10 mouse cellular contexts compared by ENCODE assay signal in the genomic region with DNA sequence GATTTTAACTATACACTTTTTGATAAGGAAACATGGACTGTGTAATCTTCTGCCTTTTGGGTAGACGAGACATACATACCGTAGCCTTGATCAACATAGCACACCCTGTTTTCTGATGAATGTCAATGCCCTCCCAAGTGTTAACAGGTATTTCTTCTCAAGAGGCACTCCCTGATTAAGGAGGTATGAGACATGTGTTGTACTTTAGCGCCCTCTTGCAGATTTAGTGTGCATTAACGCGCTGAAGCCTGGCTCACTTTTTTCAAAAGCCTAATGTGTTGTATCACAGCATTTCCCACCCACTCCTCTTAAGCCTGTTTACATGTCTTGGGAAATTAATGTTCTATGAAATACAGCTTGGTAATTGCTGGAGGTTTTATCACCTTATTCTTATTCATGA. TPM values are rescaled to one million over a fixed set of nuclear protein-coding genes. Genes with fewer than 3 reads are reported as not detected.
DNase-seq lines count a peak whose midpoint lies in the region; ATAC-seq lines count a peak whose summit lies in the region.
"Had no signal": no experiment of that assay in that cellular context is flagged by ENCODE, and none has a peak within 500 bp of the region (broad histone marks: within the 10 kb centered on the region; RNA-seq: fewer than 3 reads in every experiment).

No protein-coding gene starts in this region.

- H3K9ac ChIP-seq in hindbrain, embryonic 16.5 days (ENCODE audit: low read depth, low read length): no peak overlapping the region
- H3K9ac ChIP-seq: liver, embryonic 13.5 days; stomach, embryonic 15.5 days had no signal

- DNase-seq in adrenal gland, adult (ENCODE audit: inconsistent age in 2 of 2, low spot score in 1 of 2): peak; percentile 10 to 72
- DNase-seq in adrenal gland, postnatal 4 days (ENCODE audit: low spot score in 2 of 2): no peak
- peak; percentile 28 for DNase-seq in layer of hippocampus, adult 11-12 months (ENCODE audit: low spot score)
- no peak for DNase-seq in layer of hippocampus, postnatal 25 days (ENCODE audit: extremely low spot score in 1 of 2, low spot score in 1 of 2)
- DNase-seq in brain, adult 2 months (ENCODE audit: low read depth, low spot score): peak; percentile 62
- DNase-seq in natural killer cell, adult 2 months (ENCODE audit: low spot score in 2 of 2): peak; percentile 24 to 41
- no peak for DNase-seq in ovary, postnatal 36 days (ENCODE audit: low spot score)
- DNase-seq: liver, embryonic 13.5 days had no signal

- peak; percentile 37; the same call in 1 of the 2 replicates for ATAC-seq in hindbrain, embryonic 16.5 days

- H3K27me3 ChIP-seq in hindbrain, embryonic 16.5 days (replicated peaks; ENCODE audit: control insufficient read depth, insufficient read depth, low read length): no peaks in the 10 kb centered on the region
- H3K27me3 ChIP-seq: liver, embryonic 13.5 days; stomach, embryonic 15.5 days had no signal

- no peak overlapping the region for H3K4me2 ChIP-seq in hindbrain, embryonic 16.5 days (ENCODE audit: low read length)
- H3K4me2 ChIP-seq: liver, embryonic 13.5 days; stomach, embryonic 15.5 days had no signal

- no peak overlapping the region for H3K27ac ChIP-seq in hindbrain, embryonic 16.5 days (ENCODE audit: low read depth, low read length)
- H3K27ac ChIP-seq: liver, embryonic 13.5 days; stomach, embryonic 15.5 days had no signal

- H3K36me3 ChIP-seq in hindbrain, embryonic 16.5 days (ENCODE audit: control insufficient read depth, insufficient read depth, low read length): no peaks in the 10 kb centered on the region
- H3K36me3 ChIP-seq: liver, embryonic 13.5 days; stomach, embryonic 15.5 days had no signal

- no peak overlapping the region for H3K4me3 ChIP-seq in hindbrain, embryonic 16.5 days (ENCODE audit: low read length)
- H3K4me3 ChIP-seq: liver, embryonic 13.5 days; stomach, embryonic 15.5 days had no signal

- 41% methylated on average over 5 of the region's 5 CpGs for WGBS in hindbrain, embryonic 16.5 days

- no peaks in the 10 kb centered on the region for H3K4me1 ChIP-seq in hindbrain, embryonic 16.5 days (ENCODE audit: control insufficient read depth, insufficient read depth, low read depth, low read length)
- H3K4me1 ChIP-seq: liver, embryonic 13.5 days; stomach, embryonic 15.5 days had no signal

- no peaks in the 10 kb centered on the region for H3K9me3 ChIP-seq in hindbrain, embryonic 16.5 days (ENCODE audit: control insufficient read depth, low read length)
- H3K9me3 ChIP-seq: liver, embryonic 13.5 days; stomach, embryonic 15.5 days had no signal

RNA-seq across cellular contexts. Expression of a gene that starts 17.0 kb away (rescaled TPM):
- 10 to 100 TPM; 25.2 to 26.4 TPM for total RNA-seq in adrenal gland, postnatal 4 days (2021)
- 10 to 100 TPM; 50.1 to 53.9 TPM for total RNA-seq in layer of hippocampus, postnatal 25 days (2021)
- 14.7 and 15.6 TPM in 2 replicates for polyA plus RNA-seq in hindbrain, embryonic 16.5 days (2015; fragmentation: Nextera tagmentation; extraction: Ambion mirVana)

Comparison
In these comparisons a context has a peak if more than half of its experiments do, and no peak if none do; other contexts are left out.
1. DNase-seq: peak in adrenal gland, adult (2 of 2), layer of hippocampus, adult 11-12 months (single experiment), brain, adult 2 months (single experiment) and natural killer cell, adult 2 months (2 of 2); none in adrenal gland, postnatal 4 days (0 of 2), layer of hippocampus, postnatal 25 days (0 of 2) and ovary, postnatal 36 days (single experiment).